Mouse (Mus musculus): ENCODE results near the gene Ttc22. TPM values are rescaled to one million over a fixed set of nuclear protein-coding genes. Genes with fewer than 3 reads are reported as not detected.

Gene Ttc22
- polyA plus RNA-seq, 1 experiment: not detected

- Histone ChIP-seq H3K4me3 (ENCODE audit: insufficient read depth, poor library complexity, severe bottlenecking) (no peak overlapping the region), H3K36me3 (ENCODE audit: control insufficient read depth, insufficient read depth) (no peaks in the 10 kb centered on the region), H3K79me2 (ENCODE audit: control insufficient read depth, insufficient read depth) (peaks cover 13% of the 10 kb centered on the region), H3ac (ENCODE audit: control insufficient read depth, insufficient read length, low read depth) (no peak overlapping the region), H3K27me3 (ENCODE audit: control insufficient read depth, insufficient read depth, insufficient read length) (no peaks in the 10 kb centered on the region), H3K79me3 (ENCODE audit: low read depth) (peaks cover 1% of the 10 kb centered on the region)
- TF ChIP-seq CTCF (IDR thresholded peaks at IDR 0.05; ENCODE audit: control insufficient read depth, insufficient read depth, insufficient read length) (no peak), CEBPB (IDR thresholded peaks at IDR 0.05; ENCODE audit: low read depth) (no peak), USF1 (IDR thresholded peaks at IDR 0.05; ENCODE audit: low read depth) (no peak), MAX (IDR thresholded peaks at IDR 0.05) (no peak), FOSL1 (IDR thresholded peaks at IDR 0.05; ENCODE audit: insufficient read depth, low read length, poor library complexity, severe bottlenecking) (no peak), MYOG (IDR thresholded peaks at IDR 0.05; ENCODE audit: control insufficient read depth, extremely low read depth, insufficient read length) (no peak), MYOD1 (IDR thresholded peaks at IDR 0.05; ENCODE audit: control insufficient read depth, insufficient read length, low read depth) (no peak)
Observed at GRCm38 (mm10) chr4:106652546-106652945, 30.3 kb downstream of the Ttc22 start.

- Histone ChIP-seq H3K79me2 (ENCODE audit: control insufficient read depth, insufficient read depth) (peaks cover 13% of the 10 kb centered on the region), H3K4me3 (ENCODE audit: insufficient read depth, poor library complexity, severe bottlenecking) (no peak overlapping the region), H3K36me3 (ENCODE audit: control insufficient read depth, insufficient read depth) (no peaks in the 10 kb centered on the region), H3K79me3 (ENCODE audit: low read depth) (peaks cover 1% of the 10 kb centered on the region), H3ac (ENCODE audit: control insufficient read depth, insufficient read length, low read depth) (no peak overlapping the region), H3K27me3 (ENCODE audit: control insufficient read depth, insufficient read depth, insufficient read length) (no peaks in the 10 kb centered on the region)
- no peak for TF ChIP-seq FOSL1 (IDR thresholded peaks at IDR 0.05; ENCODE audit: insufficient read depth, low read length, poor library complexity, severe bottlenecking)
- TF ChIP-seq USF1 (IDR thresholded peaks at IDR 0.05; ENCODE audit: low read depth): no peak
- TF ChIP-seq CTCF (IDR thresholded peaks at IDR 0.05; ENCODE audit: control insufficient read depth, insufficient read depth, insufficient read length): no peak
- no peak for TF ChIP-seq MYOD1 (IDR thresholded peaks at IDR 0.05; ENCODE audit: control insufficient read depth, insufficient read length, low read depth)
- no peak for TF ChIP-seq MYOG (IDR thresholded peaks at IDR 0.05; ENCODE audit: control insufficient read depth, extremely low read depth, insufficient read length)
- no peak for TF ChIP-seq CEBPB (IDR thresholded peaks at IDR 0.05; ENCODE audit: low read depth)
- TF ChIP-seq MAX (IDR thresholded peaks at IDR 0.05): no peak
Observed at GRCm38 (mm10) chr4:106653051-106653450, 30.8 kb downstream of the Ttc22 start.

GRCm38 (mm10) chr4:106655681-106656080 lies 33.4 kb downstream of the Ttc22 start:
- Histone ChIP-seq H3K27me3 (ENCODE audit: control insufficient read depth, insufficient read depth, insufficient read length) (no peaks in the 10 kb centered on the region), H3K79me3 (ENCODE audit: low read depth) (peaks cover 1% of the 10 kb centered on the region), H3K4me3 (ENCODE audit: insufficient read depth, poor library complexity, severe bottlenecking) (no peak overlapping the region), H3K79me2 (ENCODE audit: control insufficient read depth, insufficient read depth) (peaks cover 13% of the 10 kb centered on the region), H3ac (ENCODE audit: control insufficient read depth, insufficient read length, low read depth) (no peak overlapping the region), H3K36me3 (ENCODE audit: control insufficient read depth, insufficient read depth) (no peaks in the 10 kb centered on the region)
- TF ChIP-seq USF1 (IDR thresholded peaks at IDR 0.05; ENCODE audit: low read depth): no peak
- TF ChIP-seq FOSL1 (IDR thresholded peaks at IDR 0.05; ENCODE audit: insufficient read depth, low read length, poor library complexity, severe bottlenecking): no peak
- TF ChIP-seq CTCF (IDR thresholded peaks at IDR 0.05; ENCODE audit: control insufficient read depth, insufficient read depth, insufficient read length): no peak
- TF ChIP-seq MYOD1 (IDR thresholded peaks at IDR 0.05; ENCODE audit: control insufficient read depth, insufficient read length, low read depth): no peak
- TF ChIP-seq MAX (IDR thresholded peaks at IDR 0.05): no peak

GRCm38 (mm10) chr4:106663956-106664470 lies 41.8 kb downstream of the Ttc22 start:
- Histone ChIP-seq H3K79me3 (ENCODE audit: low read depth) (no peaks in the 10 kb centered on the region), H3K27me3 (ENCODE audit: control insufficient read depth, insufficient read depth, insufficient read length) (no peaks in the 10 kb centered on the region), H3K36me3 (ENCODE audit: control insufficient read depth, insufficient read depth) (peaks cover 66% of the 10 kb centered on the region), H3ac (ENCODE audit: control insufficient read depth, insufficient read length, low read depth) (no peak overlapping the region), H3K4me3 (ENCODE audit: insufficient read depth, poor library complexity, severe bottlenecking) (no peak overlapping the region), H3K79me2 (ENCODE audit: control insufficient read depth, insufficient read depth) (no peaks in the 10 kb centered on the region)
- no peak for TF ChIP-seq MYOG (IDR thresholded peaks at IDR 0.05; ENCODE audit: control insufficient read depth, extremely low read depth, insufficient read length)
- TF ChIP-seq MAX (IDR thresholded peaks at IDR 0.05): no peak
- TF ChIP-seq CTCF (IDR thresholded peaks at IDR 0.05; ENCODE audit: control insufficient read depth, insufficient read depth, insufficient read length): no peak
- no peak for TF ChIP-seq FOSL1 (IDR thresholded peaks at IDR 0.05; ENCODE audit: insufficient read depth, low read length, poor library complexity, severe bottlenecking)
- TF ChIP-seq USF1 (IDR thresholded peaks at IDR 0.05; ENCODE audit: low read depth): no peak
- no peak for TF ChIP-seq MYOD1 (IDR thresholded peaks at IDR 0.05; ENCODE audit: control insufficient read depth, insufficient read length, low read depth)
- no peak for TF ChIP-seq CEBPB (IDR thresholded peaks at IDR 0.05; ENCODE audit: low read depth)

- Histone ChIP-seq H3K36me3 (ENCODE audit: control insufficient read depth, insufficient read depth) (peaks cover 73% of the 10 kb centered on the region), H3K79me3 (ENCODE audit: low read depth) (no peaks in the 10 kb centered on the region), H3K4me3 (ENCODE audit: insufficient read depth, poor library complexity, severe bottlenecking) (no peak overlapping the region), H3K27me3 (ENCODE audit: control insufficient read depth, insufficient read depth, insufficient read length) (no peaks in the 10 kb centered on the region), H3K79me2 (ENCODE audit: control insufficient read depth, insufficient read depth) (no peaks in the 10 kb centered on the region), H3ac (ENCODE audit: control insufficient read depth, insufficient read length, low read depth) (no peak overlapping the region)
- TF ChIP-seq USF1 (IDR thresholded peaks at IDR 0.05; ENCODE audit: low read depth): no peak
- TF ChIP-seq MAX (IDR thresholded peaks at IDR 0.05): no peak
- no peak for TF ChIP-seq FOSL1 (IDR thresholded peaks at IDR 0.05; ENCODE audit: insufficient read depth, low read length, poor library complexity, severe bottlenecking)
- no peak for TF ChIP-seq MYOD1 (IDR thresholded peaks at IDR 0.05; ENCODE audit: control insufficient read depth, insufficient read length, low read depth)
- TF ChIP-seq CTCF (IDR thresholded peaks at IDR 0.05; ENCODE audit: control insufficient read depth, insufficient read depth, insufficient read length): no peak
- TF ChIP-seq MYOG (IDR thresholded peaks at IDR 0.05; ENCODE audit: control insufficient read depth, extremely low read depth, insufficient read length): no peak
- no peak for TF ChIP-seq CEBPB (IDR thresholded peaks at IDR 0.05; ENCODE audit: low read depth)
Observed at GRCm38 (mm10) chr4:106664697-106665096, 42.5 kb downstream of the Ttc22 start.

- Histone ChIP-seq H3K36me3 (ENCODE audit: control insufficient read depth, insufficient read depth) (peaks cover 78% of the 10 kb centered on the region), H3K79me3 (ENCODE audit: low read depth) (no peaks in the 10 kb centered on the region), H3K79me2 (ENCODE audit: control insufficient read depth, insufficient read depth) (no peaks in the 10 kb centered on the region), H3K27me3 (ENCODE audit: control insufficient read depth, insufficient read depth, insufficient read length) (no peaks in the 10 kb centered on the region), H3K4me3 (ENCODE audit: insufficient read depth, poor library complexity, severe bottlenecking) (no peak overlapping the region), H3ac (ENCODE audit: control insufficient read depth, insufficient read length, low read depth) (no peak overlapping the region)
- no peak for TF ChIP-seq USF1 (IDR thresholded peaks at IDR 0.05; ENCODE audit: low read depth)
- TF ChIP-seq MAX (IDR thresholded peaks at IDR 0.05): no peak
- no peak for TF ChIP-seq CTCF (IDR thresholded peaks at IDR 0.05; ENCODE audit: control insufficient read depth, insufficient read depth, insufficient read length)
- no peak for TF ChIP-seq CEBPB (IDR thresholded peaks at IDR 0.05; ENCODE audit: low read depth)
- TF ChIP-seq MYOD1 (IDR thresholded peaks at IDR 0.05; ENCODE audit: control insufficient read depth, insufficient read length, low read depth): no peak
- no peak for TF ChIP-seq FOSL1 (IDR thresholded peaks at IDR 0.05; ENCODE audit: insufficient read depth, low read length, poor library complexity, severe bottlenecking)
- TF ChIP-seq MYOG (IDR thresholded peaks at IDR 0.05; ENCODE audit: control insufficient read depth, extremely low read depth, insufficient read length): no peak
Observed at GRCm38 (mm10) chr4:106665269-106665668, 43.0 kb downstream of the Ttc22 start.

Measured in C2C12 (cell line).